Mouse (Mus musculus): ENCODE data around the gene Ly6g6f.
"Not testable (repeated sequence)": the region's sequence is repeated elsewhere in the genome, so short reads cannot be mapped to it uniquely, and the experiment has no call there.

The Ly6g6f gene

GRCm38 (mm10) chr17:35085208-35085865, at the start of gene Ly6g6f:
Gene Ly6g6f, minus strand, starts transcription at chr17:35085610.
- DNase-seq (ENCODE audit: low spot score in 2 of 2): no peak

DNA sequence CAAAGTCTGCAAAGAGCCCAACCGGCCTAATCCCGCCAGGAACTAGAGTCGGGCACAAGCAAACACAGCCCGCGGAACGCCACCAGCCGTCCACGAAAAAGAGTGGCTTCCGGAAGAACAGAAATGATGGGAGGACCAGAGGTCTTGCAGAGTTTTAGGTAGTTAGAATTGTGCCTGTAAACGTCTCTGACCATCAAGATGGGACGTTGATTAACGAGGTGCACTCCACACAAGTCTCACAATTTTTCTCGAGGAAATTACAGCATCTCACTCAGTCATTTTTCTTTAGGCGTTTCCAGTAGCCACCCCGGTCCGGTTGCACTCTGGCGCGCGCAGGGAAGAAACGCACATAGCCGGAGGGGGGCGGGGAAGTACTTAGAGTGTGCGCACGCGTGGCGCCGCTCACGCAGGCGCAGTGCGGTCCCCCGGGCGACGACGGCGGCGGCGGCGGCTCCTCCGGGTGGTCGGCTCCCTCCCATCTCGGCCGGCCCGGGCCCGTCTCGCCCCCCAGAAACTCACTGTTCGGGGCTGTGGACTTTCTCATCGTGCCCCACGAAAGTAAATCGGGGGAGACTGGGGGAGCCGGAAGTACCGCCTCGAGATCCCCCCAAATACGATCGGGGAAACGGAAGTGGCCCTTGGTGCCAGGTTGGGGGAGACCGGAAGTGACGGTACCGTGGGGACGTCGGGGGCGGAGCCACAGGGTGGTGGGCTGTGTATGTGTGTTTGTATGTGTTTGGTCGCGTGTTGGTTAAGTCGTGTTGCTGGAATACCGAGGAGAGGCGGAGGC, 49.6 kb upstream of the Ly6g6f start, which contains the start of gene Bag6:
TSS of gene Bag6 (plus strand) at position 378 of the 790 bp plus-strand sequence.
- peak; percentile 95 to 96 for DNase-seq (ENCODE audit: low spot score in 2 of 2)

DNA sequence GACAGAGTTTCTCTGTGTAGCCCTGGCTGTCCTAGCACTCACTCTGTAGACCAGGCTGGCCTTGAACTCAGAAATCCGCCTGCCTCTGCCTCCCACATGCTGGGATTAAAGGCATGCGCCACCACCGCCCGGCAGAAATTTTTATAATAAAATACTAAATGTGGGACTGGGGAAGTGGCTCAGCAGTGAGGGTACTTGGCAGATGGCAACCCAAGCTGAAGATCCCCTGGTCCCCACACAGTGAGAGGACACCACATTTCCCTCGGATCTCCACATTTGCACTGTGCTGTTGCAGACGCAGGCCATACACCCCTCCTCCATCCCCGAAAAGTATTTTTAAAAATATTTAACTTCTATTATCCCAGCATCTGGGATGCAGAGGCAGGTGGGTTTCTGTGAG, 48.1 kb upstream of the Ly6g6f start:
- DNase-seq (ENCODE audit: low spot score in 2 of 2): no peak

DNA sequence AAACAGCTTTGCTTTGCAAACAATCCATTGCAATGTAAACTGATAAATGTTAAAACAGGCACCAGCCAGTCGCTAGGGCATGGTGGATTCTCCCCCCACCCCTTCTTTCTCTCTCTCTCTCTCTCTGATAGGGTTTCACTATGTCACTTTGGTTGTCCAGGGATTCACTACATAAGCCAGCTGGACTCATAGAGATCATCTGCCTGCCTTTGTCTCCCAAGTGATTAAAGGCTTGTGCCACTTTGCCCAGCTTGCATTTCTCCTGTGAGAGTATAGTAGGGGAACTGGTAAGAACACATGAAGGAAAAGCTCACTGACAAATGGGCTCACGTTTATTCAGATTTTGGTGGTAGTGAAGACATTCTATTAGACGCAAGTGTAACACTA, 46.8 kb upstream of the Ly6g6f start:
- DNase-seq (ENCODE audit: low spot score in 2 of 2): no peak

DNA sequence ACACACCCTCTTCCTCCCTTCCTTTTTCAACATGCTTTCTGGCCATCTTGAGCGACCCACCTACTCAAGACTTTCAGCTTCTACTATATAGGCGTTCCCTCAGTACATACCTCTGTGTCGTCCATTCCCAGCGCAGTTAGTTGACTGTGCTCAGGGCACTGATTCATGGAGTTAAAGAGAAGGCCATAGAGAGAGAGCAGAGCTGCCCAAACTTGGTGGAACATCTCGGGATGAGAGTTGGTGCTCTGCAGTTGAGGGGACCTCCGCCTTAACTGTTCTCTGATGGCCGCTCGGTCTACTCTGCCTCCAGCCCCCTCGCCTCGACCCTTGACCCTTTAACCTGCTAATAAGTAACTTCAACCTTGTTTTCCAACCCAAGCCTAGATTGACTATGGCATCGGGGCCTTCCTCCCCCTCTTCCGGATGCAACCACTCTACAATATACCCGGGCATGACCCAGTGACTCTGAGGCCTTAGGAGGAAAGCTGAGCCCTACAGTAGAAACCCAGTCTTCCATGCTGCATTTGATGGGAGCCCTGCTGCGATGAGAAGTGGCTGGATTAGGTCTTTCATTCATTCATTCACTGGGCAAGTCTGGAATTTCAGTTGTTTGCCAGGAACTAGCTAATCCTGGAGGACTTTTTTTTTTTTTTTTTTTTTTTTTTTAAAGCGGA, 46.2 kb upstream of the Ly6g6f start, which contains the start of gene Apom:
TSS of gene Apom (minus strand) at position 551 of the 674 bp plus-strand sequence.
- DNase-seq (ENCODE audit: low spot score in 2 of 2): no peak

DNA sequence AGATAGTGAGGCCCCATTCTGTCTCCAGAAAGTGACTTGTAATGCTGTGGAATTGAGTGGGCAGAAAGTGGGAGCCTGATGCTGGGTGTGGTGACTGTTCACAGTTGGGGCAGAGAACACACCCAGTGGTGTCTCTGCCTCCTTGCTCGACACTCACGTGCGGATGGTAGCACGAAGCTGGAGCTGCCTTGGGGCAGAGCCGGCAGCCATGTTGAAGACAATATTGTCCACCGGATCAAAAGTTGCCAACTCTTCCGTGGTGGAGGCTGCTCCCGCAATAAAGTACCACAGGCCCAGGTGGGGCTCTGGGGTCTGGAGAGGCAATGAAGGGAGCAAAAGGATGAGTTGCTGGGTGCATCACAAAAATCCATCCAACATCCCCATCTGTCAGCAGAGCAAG, 45.6 kb upstream of the Ly6g6f start:
- DNase-seq (ENCODE audit: low spot score in 2 of 2): no peak

GRCm38 (mm10) chr17:35128996-35129395, 43.6 kb upstream of the Ly6g6f start:
- DNase-seq (ENCODE audit: low spot score in 2 of 2): no peak

- DNase-seq (ENCODE audit: low spot score in 2 of 2): no peak
Measured at GRCm38 (mm10) chr17:35127017-35127416, 41.6 kb upstream of the Ly6g6f start.

- peak; percentile 84 to 86 for DNase-seq (ENCODE audit: low spot score in 2 of 2)
Measured at GRCm38 (mm10) chr17:35126206-35126611, 40.8 kb upstream of the Ly6g6f start, which contains the start of gene D17H6S53E. Gene D17H6S53E, plus strand, starts transcription at chr17:35126373.

- DNase-seq (ENCODE audit: low spot score in 2 of 2): no peak
Measured at GRCm38 (mm10) chr17:35125578-35125977, 40.2 kb upstream of the Ly6g6f start.

DNA sequence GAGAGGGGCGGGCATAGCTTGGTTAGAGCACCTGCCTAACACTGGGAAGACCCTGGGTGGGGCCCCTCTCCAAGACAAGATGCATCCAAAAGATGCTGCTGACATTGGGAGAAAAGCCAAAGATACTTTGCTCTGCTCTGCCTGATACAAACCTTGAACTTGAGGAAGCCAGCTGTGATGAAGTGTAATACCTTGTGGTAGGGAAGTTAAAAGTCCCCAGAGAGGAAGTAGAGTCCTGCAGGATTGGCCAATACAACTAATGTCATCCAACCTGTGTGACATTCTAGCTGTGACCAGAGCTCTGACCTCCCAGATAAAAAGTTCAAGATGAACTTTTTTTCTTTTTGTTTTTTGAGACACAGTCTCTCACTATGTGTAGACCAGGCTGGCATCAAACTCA, 39.7 kb upstream of the Ly6g6f start:
- DNase-seq (ENCODE audit: low spot score in 2 of 2): no peak

DNA sequence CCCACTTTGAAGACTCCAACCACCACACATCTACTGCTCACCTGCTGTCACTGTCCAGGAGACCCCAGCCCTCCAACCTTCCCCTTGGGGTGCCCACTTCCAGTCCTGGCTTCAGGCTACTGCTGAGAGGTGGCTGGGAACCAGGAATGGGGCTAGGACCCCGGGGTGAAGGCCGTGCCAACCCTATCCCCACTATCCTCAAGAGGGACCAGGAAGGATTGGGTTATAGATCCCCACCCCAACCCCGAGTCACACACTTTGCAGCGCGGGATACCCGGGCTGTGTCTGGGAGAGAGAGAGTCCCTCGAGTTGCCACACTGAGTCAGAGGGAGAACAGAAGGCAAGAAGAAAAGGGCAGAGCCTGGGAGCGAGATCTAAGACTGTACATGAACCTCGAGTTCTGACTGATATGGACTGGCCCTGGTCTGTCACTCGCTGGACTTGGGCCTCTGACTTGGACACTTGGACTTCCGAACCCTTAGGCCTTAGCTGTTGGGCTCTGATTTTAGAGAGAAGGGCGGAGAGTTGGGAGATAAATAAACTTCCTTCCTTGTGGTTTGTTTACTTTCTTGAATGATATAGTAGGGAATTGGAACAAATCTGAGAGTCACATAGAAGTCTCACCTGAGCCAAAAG, 39.0 kb upstream of the Ly6g6f start:
- DNase-seq (ENCODE audit: low spot score in 2 of 2): not testable (repeated sequence)

- not testable (repeated sequence) for DNase-seq (ENCODE audit: low spot score in 2 of 2)
Measured at GRCm38 (mm10) chr17:35123287-35123686, 37.9 kb upstream of the Ly6g6f start.

- peak; percentile 79 to 85 for DNase-seq (ENCODE audit: low spot score in 2 of 2)
Measured at GRCm38 (mm10) chr17:35121871-35122303, 36.5 kb upstream of the Ly6g6f start, which contains the start of gene Csnk2b. Gene Csnk2b, minus strand, starts transcription at chr17:35122053.

DNA sequence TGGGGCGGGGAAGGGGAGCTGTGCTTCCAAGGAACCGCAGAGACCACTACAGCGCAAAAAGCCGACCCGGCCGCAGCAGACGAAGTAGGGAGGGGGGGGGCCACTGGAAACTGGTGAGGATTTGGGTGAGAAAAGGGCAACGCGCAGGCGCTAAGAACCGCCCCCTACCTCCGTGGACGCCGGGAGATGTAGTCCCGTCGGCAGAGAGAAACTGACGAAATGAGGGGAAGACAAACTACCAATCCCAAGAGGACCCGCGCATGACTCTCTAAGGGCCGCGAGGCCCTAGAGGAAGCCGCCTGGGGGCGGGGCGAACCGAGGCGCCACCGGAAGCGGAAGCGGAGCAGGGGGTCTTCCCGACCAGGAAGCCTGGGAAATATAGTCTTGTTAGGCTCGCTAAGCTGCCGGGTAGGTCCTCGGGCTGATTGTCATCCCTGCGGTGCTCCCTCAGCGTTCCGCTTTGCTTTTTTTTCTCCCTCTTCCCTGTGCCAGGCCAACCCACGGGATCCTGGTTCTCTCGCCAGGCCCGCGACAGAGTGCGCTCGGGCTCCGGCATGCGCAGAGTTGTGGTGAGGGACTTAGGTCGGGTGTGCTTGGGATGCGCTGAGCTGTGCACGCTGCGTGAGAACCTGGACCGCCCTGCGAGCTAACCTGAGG, 35.9 kb upstream of the Ly6g6f start, which contains the start of gene Gpank1:
TSS of gene Gpank1 (plus strand) at position 313 of the 657 bp plus-strand sequence.
- peak; percentile 99 for DNase-seq (ENCODE audit: low spot score in 2 of 2)

- peak; percentile 61 to 62 for DNase-seq (ENCODE audit: low spot score in 2 of 2)
Measured at GRCm38 (mm10) chr17:35120745-35121142, 35.3 kb upstream of the Ly6g6f start.

- no peak for DNase-seq (ENCODE audit: low spot score in 2 of 2)
Measured at GRCm38 (mm10) chr17:35115046-35116019, 29.9 kb upstream of the Ly6g6f start, which contains the start of gene Ly6g5b. Gene Ly6g5b, minus strand, starts transcription at chr17:35115428.

DNA sequence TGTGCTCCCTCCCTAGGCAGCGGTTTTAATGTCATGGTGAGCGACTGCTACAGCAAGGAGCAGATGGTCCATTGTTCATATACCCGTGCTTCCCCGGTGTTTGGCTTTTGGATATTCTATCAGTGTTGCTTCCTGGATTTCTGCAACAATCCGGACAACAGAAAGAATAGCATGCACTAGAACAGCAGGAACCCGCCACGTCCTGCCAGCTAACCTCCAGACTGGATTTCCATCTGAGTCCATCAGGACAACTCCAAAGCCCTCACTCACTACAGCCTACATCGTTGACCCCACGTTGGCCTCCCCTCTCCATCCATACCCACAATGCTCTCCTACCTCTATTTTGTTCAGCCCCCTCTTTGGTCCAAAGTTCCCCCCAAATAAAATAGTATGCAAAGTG, 26.4 kb upstream of the Ly6g6f start:
- DNase-seq (ENCODE audit: low spot score in 2 of 2): no peak

DNA sequence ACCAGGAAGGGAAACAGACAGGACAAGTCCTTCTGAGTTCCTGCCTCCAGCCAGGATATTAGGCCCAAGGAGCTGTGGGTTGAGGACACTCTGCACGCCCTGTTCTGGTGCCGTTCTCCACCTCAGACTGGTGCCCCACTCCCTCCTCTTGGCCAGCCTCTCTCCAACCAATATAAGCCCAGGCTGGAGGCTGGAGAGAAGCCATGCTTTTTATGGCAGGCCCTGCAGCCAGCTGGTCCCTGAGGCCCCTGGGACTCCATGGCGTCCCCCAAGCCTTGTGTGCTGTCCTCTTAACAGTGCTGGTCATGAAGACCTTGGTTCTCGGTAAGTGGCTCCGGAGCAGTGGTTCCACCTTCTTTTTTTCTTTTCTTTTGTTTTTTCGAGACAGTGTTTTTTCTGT, 22.7 kb upstream of the Ly6g6f start, which contains the start of gene Ly6g5c:
TSS of gene Ly6g5c (plus strand) at position 183 of the 400 bp plus-strand sequence.
- DNase-seq (ENCODE audit: low spot score in 2 of 2): no peak

DNA sequence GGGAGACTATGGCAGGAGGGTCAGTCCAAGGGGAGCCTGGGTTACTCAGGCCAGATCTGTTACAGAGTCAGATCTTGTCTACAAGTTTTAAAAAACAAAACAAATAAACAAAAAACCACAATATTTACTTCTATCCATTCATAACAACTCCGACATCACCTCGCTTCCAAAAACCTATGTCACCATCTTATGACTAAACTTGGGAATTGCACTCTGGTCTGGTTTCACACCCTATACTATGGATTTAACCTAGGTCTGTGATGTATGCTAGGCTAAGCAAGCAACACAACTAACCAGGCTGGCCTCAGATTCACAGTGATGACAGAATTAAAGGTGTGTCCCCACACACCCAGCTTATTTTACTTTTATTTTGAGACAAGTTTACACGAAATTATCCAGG, 21.1 kb upstream of the Ly6g6f start:
- DNase-seq (ENCODE audit: low spot score in 2 of 2): no peak

Measured in right cerebral cortex, postnatal 10 days (tissue).